Mouse (Mus musculus): ENCODE measurements at regions not wholly inside any gene's neighbourhood (a gene's known extent, or its start where the extent isn't known, plus 50 kb on each side); places are given as distances from the start of the nearest gene placed in this dataset.

GRCm38 (mm10) chr3:69953674-69954329 is 53.6 kb upstream of the Otol1 start:
- DNase-seq (ENCODE audit: low spot score in 2 of 2): peak in 1 of 2 experiments; percentile 34

GRCm38 (mm10) chr3:69922792-69923418 is 63.2 kb upstream of the Sptssb start:
- DNase-seq (ENCODE audit: low spot score in 2 of 2): no peak

- DNase-seq (ENCODE audit: low spot score in 2 of 2): no peak
Measured at GRCm38 (mm10) chr3:69912859-69913258, 53.1 kb upstream of the Sptssb start.

GRCm38 (mm10) chr3:69910073-69910472 is 50.3 kb upstream of the Sptssb start:
- DNase-seq (ENCODE audit: low spot score in 2 of 2): no peak

Measured in right cerebral cortex, postnatal 10 days (tissue).